Mouse (Mus musculus): ENCODE measurements around the gene Gm765.

GRCm38 (mm10) chr6:98288316-98288715 lies 54.2 kb downstream of the Gm765 start:
- TF ChIP-seq CTCF (IDR thresholded peaks at IDR 0.05) (no peak), POLR2A (IDR thresholded peaks at IDR 0.05; ENCODE audit: insufficient read depth, low read depth, low read length) (no peak)

Measured in heart, adult 2 months (tissue).